10 mouse cellular contexts compared by ENCODE assay signal in genomic region chr13:70684976-70685609, GRCm38 (mm10). TPM values are rescaled to one million over a fixed set of nuclear protein-coding genes. Genes with fewer than 3 reads are reported as not detected.
A peak's percentile ranks its signal among the peaks of the same experiment; 100 is the strongest.
DNase-seq lines count a peak whose midpoint lies in the region; ATAC-seq and TF ChIP-seq lines count a peak whose summit lies in the region.
"Had no signal": no experiment of that assay in that cellular context is flagged by ENCODE, and none has a peak within 500 bp of the region (broad histone marks: within the 10 kb centered on the region; RNA-seq: fewer than 3 reads in every experiment).

No protein-coding gene starts in this region.

- peak; percentile 65 for DNase-seq in lung, embryonic 14.5 days
- DNase-seq in lung, adult 2 months = no peak
- DNase-seq in lung, postnatal 25 days (ENCODE audit: low spot score) = peak; percentile 22
- peak; percentile 14 for DNase-seq in skeletal muscle tissue, adult 2 months (ENCODE audit: low read depth, low spot score)
- DNase-seq in layer of hippocampus, postnatal 25 days (ENCODE audit: extremely low spot score in 1 of 2, low spot score in 1 of 2) = no peak
- no peak for DNase-seq in thymus, postnatal 36 days
- no peak for DNase-seq in ovary, postnatal 14 days (ENCODE audit: low spot score)
- DNase-seq: thymus, postnatal 25 days had no signal

- TF ChIP-seq POLR2A in lung, adult 2 months (IDR thresholded peaks at IDR 0.05; ENCODE audit: borderline replicate concordance, extremely low read depth, low read depth, low read length) = no peak

- TF ChIP-seq CTCF in lung, embryonic 14.5 days (IDR thresholded peaks at IDR 0.05; ENCODE audit: low read depth) = no peak
- TF ChIP-seq CTCF in lung, adult 2 months (IDR thresholded peaks at IDR 0.05; ENCODE audit: insufficient read depth, low read length) = no peak

- H3K9me3 ChIP-seq in lung, embryonic 14.5 days (ENCODE audit: low read depth, low read length) = no peaks in the 10 kb centered on the region
- H3K9me3 ChIP-seq in embryonic facial prominence, embryonic 15.5 days (replicated peaks) = no peaks in the 10 kb centered on the region
- H3K9me3 ChIP-seq: limb, embryonic 15.5 days had no signal

- H3K4me3 ChIP-seq in lung, embryonic 14.5 days (ENCODE audit: low read depth, low read length) = no peak overlapping the region
- H3K4me3 ChIP-seq in lung, adult 2 months (replicated peaks; ENCODE audit: extremely low read depth, low read depth, low read length) = no peak overlapping the region
- no peak overlapping the region for H3K4me3 ChIP-seq in embryonic facial prominence, embryonic 15.5 days (replicated peaks)
- H3K4me3 ChIP-seq: limb, embryonic 15.5 days had no signal

- no peaks in the 10 kb centered on the region for H3K27me3 ChIP-seq in lung, embryonic 14.5 days (ENCODE audit: insufficient read depth, low read length)
- H3K27me3 ChIP-seq in embryonic facial prominence, embryonic 15.5 days = no peaks in the 10 kb centered on the region; the same call in 1 of the 2 replicates
- H3K27me3 ChIP-seq: limb, embryonic 15.5 days had no signal

- no peak overlapping the region for H3K9ac ChIP-seq in lung, embryonic 14.5 days
- no peak overlapping the region for H3K9ac ChIP-seq in embryonic facial prominence, embryonic 15.5 days
- H3K9ac ChIP-seq: limb, embryonic 15.5 days had no signal

- H3K36me3 ChIP-seq in lung, embryonic 14.5 days (ENCODE audit: insufficient read depth) = no peaks in the 10 kb centered on the region
- H3K36me3 ChIP-seq in embryonic facial prominence, embryonic 15.5 days = no peaks in the 10 kb centered on the region
- H3K36me3 ChIP-seq: limb, embryonic 15.5 days had no signal

- no peaks in the 10 kb centered on the region for H3K4me1 ChIP-seq in lung, embryonic 14.5 days (ENCODE audit: insufficient read depth)
- no peaks in the 10 kb centered on the region for H3K4me1 ChIP-seq in lung, adult 2 months (ENCODE audit: control insufficient read depth, insufficient read depth, low read length)
- no peaks in the 10 kb centered on the region for H3K4me1 ChIP-seq in embryonic facial prominence, embryonic 15.5 days
- H3K4me1 ChIP-seq: limb, embryonic 15.5 days had no signal

- 40% methylated on average over 7 of the region's 7 CpGs for WGBS in lung, embryonic 14.5 days
- 58% methylated on average over 7 of the region's 7 CpGs for WGBS in lung, adult 2 months
- 64% methylated on average over 7 of the region's 7 CpGs for WGBS in embryonic facial prominence, embryonic 15.5 days

- no peak overlapping the region for H3K27ac ChIP-seq in lung, embryonic 14.5 days (ENCODE audit: low read depth)
- H3K27ac ChIP-seq in embryonic facial prominence, embryonic 15.5 days (replicated peaks) = no peak overlapping the region
- H3K27ac ChIP-seq: limb, embryonic 15.5 days had no signal

- ATAC-seq in lung, embryonic 14.5 days (ENCODE audit: insufficient read depth) = peak; percentile 79
- ATAC-seq in embryonic facial prominence, embryonic 15.5 days (ENCODE audit: insufficient number of reproducible peaks, low FRiP score, low TSS enrichment, low read depth) = peak; percentile 41; the same call in 1 of the 2 replicates

- no peak overlapping the region for H3K4me2 ChIP-seq in lung, embryonic 14.5 days
- no peak overlapping the region for H3K4me2 ChIP-seq in embryonic facial prominence, embryonic 15.5 days (replicated peaks)
- H3K4me2 ChIP-seq: limb, embryonic 15.5 days had no signal

RNA-seq across cellular contexts. Expression of gene Ice1, which starts 47.7 kb away (rescaled TPM):
- polyA plus RNA-seq in lung, embryonic 14.5 days (2014; fragmentation: Nextera tagmentation; extraction: Ambion mirVana) = 28.2 and 31.8 TPM in 2 replicates
- 20.0 and 25.6 TPM in 2 replicates for polyA plus RNA-seq in lung, adult 2 months (2012; rRNA removed)
- polyA plus RNA-seq in embryonic facial prominence, embryonic 15.5 days (2015; fragmentation: Nextera tagmentation; extraction: Ambion mirVana) = 16.0 and 19.0 TPM in 2 replicates
- 10 to 100 TPM; 55.5 to 62.6 TPM for total RNA-seq in layer of hippocampus, postnatal 25 days (2021)

Comparison
In these comparisons a context has a peak if more than half of its experiments do, and no peak if none do; other contexts are left out.
1. DNase-seq: peak in lung, embryonic 14.5 days (single experiment), lung, postnatal 25 days (single experiment) and skeletal muscle tissue, adult 2 months (single experiment); none in lung, adult 2 months (single experiment), layer of hippocampus, postnatal 25 days (0 of 2), thymus, postnatal 36 days (0 of 2) and ovary, postnatal 14 days (single experiment).